Mouse (Mus musculus): ENCODE measurements around the gene Optc. TPM values are rescaled to one million over a fixed set of nuclear protein-coding genes. Genes with fewer than 3 reads are reported as not detected.

Gene Optc
- not detected for total RNA-seq (2023)

DNA sequence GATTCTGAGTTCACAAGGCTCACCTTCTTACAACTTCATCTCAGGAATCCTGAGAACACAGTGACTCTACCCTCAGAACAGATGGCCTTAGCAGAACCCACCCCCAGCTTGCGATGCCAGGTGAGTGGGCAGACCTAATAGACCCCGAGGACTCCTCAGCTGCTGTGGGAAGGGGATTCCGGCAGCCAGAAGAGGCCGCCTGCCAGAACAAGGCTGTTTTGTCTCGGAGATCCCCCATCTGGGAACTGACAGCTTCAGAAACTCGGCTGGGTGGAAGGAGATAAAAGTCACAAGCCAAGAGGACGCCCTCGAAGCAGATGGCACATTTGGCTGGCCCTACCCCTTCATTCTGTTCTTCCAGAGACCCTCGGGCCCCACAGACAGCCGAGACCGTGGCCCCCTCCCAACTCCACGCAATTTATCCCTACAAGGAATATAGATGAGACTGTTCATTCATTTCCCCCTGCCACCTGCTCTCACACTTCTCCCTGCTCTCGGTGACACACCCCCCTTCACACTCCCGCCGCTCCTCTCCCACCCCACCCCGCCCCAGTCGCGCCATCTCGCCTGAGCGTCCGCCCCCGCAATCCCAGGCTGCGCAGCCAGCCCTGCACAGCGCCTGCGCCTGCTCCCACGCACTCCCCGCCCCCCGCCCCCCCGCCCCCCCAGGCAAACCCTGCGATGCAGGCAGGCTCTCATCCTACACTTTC is at the start of gene Optc:
Optc (minus strand) TSS at position 51 of the 710 bp plus-strand sequence.

DNA sequence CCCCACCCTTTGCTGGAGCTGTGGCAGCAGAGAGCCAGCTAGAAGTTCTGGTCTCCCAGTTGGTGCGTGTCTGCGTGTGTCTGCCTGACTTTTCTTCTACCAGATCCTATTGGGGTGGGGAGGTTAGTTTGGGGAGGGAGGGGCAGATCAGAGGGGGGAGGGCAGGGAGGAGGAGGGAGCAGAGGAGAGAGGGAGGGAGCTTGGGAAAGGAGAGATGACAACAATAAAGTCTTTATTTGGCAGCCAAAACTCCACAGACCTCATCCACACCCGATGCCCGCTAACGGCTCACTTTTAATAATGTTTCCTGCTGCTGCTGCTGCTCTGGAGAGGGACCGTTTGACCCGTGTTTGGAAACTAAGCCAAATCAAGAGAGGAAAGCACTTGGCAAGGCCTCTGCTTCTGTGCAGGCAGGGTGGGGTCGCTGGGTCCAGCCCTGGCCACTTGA is 13.5 kb upstream of the Optc start, which contains the start of gene Prelp:
Prelp (minus strand) TSS at position 111 of the 448 bp plus-strand sequence.

Other genes with a start within 250 kb of the Optc start
- gene Zbed6, start 247.1 kb downstream of the Optc start, total RNA-seq (2023): 10 to 100 TPM; 10.6 to 14.1 TPM
- gene Gm38394, start 246.7 kb downstream of the Optc start, total RNA-seq (2023): 10 to 100 TPM; 24.5 to 24.6 TPM
- 1 to 10 TPM in 1 of 2 experiments, under 1 TPM in 1; 0.73 to 3.5 TPM for gene Lax1, start 217.9 kb downstream of the Optc start, total RNA-seq (2023)
- 10 to 100 TPM; 13.8 to 20.5 TPM for gene Atp2b4, start 107.0 kb downstream of the Optc start, total RNA-seq (2023)
- gene Prelp, start 13.4 kb upstream of the Optc start, total RNA-seq (2023): under 1 TPM in 1 of 2 experiments, not detected in 1; 0.18 TPM
- not detected for gene Fmod, start 129.3 kb upstream of the Optc start, total RNA-seq (2023)
- gene Btg2, start 171.1 kb upstream of the Optc start, total RNA-seq (2023): 100 to 1,000 TPM; 549 to 568 TPM
- gene Chit1, start 203.2 kb upstream of the Optc start, total RNA-seq (2023): 10 to 100 TPM; 22.3 to 34.2 TPM